Mouse (Mus musculus) brain, adult 2 months (tissue): ENCODE data around the gene Yaf2.

Source experiments
- DNase-seq: peaks from one replicate; pipeline ENCODE4 v3.0.0; 2011; ENCODE audit warnings: low read depth, low spot score

Gene Yaf2

DNA sequence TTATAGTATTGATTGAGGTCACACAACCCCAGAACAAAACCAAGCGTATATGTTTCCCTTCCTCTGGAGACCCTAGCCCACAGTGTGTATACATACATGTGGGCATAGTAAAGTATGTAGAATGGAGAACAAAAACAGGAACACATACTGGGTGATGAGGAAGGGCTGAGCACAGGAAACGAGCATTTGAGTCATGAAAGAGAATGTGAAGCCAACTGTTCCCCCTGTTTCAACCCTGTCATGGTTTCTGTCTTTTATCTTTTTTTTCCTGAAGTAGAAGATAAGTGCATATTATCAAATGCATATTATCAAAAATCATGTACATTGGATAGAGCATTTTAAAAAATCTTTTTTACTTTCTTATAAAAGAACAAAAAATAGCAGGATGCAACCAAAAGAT is 49.1 kb downstream of the Yaf2 start:
- DNase-seq: no peak

DNA sequence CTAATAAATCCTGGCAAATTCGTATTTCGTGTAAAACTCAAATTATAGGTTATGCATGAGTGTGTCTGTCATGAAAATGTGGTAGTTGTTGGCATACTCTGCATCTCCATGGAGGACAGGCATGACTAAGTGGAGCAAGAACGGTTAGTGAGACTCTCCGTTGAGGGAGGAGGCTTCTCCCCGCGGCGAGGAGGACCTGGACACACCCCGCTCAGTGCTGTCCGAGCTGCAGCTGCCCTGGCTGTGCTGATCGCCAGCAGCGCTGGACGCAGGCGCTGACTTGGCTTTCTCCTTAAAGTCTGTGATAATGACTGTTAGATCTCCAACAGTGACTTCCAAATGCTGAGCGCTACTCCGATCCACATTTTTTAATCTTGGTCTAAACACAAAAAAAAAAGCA is 51.5 kb downstream of the Yaf2 start:
- no peak for DNase-seq

DNA sequence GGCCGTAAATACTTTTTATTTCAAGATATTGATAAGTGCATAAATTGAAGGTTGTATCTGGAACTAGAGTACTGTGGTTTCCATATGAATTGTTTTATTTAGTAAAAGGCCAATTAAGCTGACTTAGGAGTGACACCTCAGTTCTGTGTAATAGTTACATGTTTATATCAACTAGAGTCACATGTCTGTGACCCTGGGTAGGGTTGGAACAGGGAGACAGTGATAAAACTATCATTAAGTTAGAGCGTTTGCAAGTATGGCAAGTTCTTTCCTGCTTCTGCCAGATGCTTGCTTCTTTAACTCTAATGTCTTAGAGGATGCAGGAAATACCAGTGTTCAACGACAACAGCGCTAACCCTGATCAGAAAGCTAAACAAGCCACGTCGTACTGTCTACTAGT is 52.4 kb downstream of the Yaf2 start:
- DNase-seq: no peak

DNA sequence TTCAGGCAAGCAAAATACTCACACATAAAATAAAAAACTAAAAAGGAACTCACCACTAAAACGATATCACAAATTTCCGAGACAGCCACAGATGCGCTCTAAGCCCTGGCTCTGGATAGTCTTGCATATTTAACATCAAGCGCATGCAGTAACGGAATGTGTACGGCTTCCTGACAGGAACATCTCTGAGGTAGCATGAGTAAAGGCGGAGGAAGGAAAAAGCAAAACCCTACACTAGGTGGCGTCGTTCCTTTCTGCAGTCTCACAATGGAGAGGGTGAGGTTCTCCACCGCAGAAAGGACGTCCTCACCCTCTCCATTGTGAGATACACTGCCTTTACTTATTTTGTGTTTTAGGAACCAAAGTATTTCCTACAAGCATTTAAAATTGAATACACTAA is 53.4 kb downstream of the Yaf2 start:
- DNase-seq: peak; percentile 43

DNA sequence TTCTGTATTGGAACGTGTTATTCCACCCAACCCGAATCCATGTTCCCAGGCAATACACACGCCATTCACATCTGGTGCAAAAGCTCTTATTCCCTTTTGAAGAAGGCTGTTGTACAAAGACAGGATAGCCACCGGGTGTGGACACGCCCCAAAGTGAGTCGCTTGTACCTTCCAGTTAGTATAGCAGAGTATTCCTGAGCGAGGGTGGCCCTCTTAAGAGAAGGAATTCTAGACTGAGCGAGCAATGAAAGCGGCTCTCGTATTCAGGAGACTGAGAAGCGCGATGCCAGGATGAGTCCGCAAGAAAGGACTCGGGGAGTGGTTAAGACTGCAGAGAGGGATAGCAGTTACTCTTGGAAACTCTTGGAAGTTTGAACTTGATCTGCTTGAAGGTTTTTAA is 60.5 kb downstream of the Yaf2 start:
- peak; percentile 46 for DNase-seq

DNA sequence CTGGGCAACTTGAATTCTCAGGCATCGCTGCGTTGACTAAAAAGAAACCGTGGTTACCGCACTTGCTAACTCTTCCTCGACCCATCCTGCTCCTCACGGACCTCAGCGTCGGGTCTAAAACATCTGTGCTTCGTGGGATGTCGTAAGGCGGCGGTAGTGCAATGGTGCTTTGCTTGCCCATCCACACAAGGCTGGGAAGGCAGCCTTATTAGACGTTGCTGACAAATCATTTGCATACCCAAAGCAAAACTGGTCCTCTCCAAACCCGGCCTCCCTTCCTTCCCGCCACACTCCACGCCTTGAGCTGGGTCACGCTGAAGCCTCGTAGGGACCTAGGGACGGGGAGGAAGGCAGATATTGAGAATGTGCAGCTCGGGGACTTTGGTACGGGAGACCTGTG is 61.1 kb downstream of the Yaf2 start:
- no peak for DNase-seq

DNA sequence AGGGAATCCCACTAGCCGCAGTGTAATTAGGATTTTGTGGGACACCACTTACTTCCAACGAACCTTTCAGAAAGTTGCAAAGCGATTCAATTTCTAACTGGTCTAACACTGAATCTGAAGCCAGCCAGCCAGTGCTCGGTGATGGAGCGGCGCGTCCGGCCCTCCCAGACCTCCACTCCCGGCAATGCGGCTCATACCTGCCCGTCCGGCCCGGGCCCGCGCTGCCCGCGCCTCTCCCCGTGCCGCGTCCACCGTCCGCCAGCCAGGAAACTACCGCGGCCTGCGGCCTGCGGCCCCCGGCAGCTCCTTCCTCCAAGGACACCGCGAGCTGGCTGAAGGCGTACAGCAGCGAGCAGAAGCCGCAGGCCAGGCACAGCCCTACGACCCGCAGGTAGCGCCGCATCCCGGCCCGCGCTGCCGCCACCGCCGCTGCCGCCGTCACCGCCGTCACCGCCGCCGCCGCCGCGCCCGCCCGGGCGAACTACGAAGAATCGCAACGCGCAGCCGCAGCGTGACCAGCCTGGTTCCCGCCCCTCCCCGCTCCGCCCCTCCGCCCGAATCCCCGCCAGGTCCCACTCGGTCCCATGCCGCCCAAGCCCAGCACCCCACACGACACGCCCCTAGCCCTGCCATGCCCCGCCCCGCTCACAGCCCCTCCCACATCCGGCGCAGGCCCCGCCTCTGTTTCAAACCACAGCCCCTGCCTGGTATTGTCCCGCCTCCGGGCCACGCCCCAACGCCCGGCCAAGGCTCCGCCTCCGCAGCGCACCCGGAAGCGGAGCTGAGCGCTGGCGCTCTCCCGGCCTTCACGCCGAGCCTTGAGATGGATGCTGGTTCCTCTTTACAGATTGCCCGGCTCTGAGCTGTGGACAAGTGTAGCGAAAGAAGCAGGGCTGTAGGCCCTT is 61.8 kb downstream of the Yaf2 start, which contains the start of gene Gxylt1:
TSS of gene Gxylt1 (minus strand) at position 501 of the 905 bp plus-strand sequence.
- DNase-seq: peak; percentile 99

DNA sequence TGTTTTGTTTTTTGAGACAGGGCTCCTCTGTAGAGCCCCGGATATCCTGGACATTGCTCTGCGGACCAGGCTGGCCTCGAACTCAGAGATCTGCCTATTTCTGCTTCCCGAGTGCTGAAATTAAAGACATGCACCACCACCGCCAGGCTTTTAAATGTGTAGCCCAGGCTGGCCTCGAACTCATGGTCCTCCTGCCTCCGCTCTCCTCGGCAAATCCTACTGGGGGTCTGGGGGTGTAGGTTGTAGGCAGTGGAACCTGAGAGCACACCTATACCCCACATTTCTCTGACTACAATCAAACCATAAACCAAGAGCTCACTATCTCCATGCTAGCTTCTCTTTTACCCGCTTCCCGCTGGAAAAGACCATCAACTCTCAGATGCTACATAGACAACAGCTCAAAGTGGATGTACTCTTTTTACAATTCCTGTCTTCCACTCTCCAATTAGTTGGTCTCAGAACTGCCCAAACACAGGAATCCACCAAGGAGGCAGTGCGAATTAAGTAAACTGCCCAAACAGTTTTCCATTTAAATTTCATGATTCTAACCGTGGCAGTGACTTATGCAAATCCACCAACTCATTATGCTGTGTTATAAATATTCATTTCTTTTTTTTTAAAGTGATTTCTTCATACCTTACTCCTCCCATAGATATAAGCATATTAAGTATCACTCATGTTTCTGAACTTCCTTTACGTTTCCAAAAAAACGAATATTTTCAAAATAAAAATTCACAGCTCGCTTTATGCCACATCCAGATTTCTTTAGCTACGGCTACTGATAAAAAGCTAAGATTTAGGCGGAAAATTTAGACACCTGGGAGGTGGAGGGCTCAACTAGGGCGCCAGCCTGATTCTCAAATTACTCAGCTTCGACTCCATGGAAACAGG is 62.7 kb downstream of the Yaf2 start:
- DNase-seq: no peak

DNA sequence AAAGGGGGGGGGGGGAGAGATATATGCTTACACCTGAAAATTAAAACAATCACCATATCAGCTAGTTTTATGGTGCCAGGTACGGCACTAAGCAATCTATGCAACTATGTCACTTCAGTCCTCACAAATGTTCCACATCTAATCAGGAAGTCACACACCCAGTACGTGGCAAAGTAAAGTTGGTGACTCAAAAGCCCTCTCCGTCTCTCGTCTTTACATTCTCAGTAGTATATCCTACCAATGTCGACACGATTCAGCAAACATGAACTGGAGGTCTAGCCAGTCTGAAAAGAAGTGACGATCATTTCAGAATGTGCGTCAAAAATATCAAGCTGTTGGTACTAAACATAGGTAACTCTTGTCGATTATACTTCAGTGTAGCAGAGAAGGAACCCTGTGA is 63.8 kb downstream of the Yaf2 start:
- DNase-seq: no peak

DNA sequence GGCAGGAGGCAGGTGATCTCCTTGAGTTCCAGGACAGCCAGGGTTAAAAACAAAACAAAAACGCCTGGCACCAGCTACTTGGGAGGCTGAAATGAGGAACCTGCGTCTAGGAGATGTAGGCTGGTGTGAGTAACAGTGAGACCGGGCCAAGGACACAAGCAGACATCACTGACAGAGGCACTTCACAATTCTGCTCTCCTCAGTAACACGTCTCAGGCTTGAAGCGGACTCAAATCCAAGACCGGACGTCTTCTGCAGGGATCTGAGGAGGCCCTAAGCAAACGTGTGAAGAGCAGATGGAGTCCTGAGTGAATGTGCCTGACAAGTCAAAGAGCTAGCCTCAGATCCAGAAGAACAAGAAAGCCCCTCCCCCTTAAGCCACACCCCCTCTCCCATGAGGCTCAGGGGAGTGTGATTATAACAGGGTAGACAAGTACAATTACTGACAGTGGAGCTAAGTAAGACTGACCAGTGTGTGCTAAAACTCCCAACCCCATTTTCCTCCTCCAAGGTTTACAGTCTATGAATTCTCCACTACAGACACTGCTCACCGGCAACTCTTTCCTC is 66.4 kb downstream of the Yaf2 start:
- no peak for DNase-seq

DNA sequence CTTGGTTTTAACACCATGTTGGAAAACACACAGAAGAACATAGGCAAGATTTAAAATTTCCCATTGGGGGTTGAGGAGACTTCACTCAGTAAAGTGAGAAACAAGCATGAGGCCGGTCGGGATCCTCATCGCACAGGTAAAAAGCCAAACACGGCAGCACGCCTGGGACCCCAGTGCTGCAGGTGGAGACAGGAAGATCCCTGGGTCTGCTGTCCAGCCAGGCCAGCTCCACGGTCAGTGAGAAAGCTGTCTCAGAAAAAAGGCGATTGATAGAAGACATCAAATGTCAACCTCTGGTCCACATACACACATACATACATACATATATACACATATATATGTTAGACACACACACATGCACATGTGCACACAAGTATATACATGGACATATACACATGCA is 67.2 kb downstream of the Yaf2 start:
- DNase-seq: no peak

DNA sequence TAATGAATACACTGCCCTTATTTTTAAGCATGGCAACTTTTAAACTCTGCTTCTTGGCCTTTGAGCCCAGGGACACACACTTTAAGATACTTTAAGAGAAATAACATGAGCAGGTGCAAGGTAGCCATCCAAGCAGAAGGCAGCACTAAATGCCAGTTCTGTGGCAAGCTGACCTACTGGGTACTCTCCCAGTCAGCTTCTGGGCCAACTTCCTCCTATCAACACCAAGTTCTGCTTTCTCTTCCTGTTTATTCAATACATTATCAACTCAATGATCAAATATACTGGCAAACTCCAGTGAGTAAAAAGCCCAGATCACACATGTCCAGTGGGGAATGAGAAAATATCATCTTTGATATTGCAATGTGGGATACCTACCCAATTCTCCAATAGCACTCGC is 68.7 kb downstream of the Yaf2 start:
- no peak for DNase-seq

DNA sequence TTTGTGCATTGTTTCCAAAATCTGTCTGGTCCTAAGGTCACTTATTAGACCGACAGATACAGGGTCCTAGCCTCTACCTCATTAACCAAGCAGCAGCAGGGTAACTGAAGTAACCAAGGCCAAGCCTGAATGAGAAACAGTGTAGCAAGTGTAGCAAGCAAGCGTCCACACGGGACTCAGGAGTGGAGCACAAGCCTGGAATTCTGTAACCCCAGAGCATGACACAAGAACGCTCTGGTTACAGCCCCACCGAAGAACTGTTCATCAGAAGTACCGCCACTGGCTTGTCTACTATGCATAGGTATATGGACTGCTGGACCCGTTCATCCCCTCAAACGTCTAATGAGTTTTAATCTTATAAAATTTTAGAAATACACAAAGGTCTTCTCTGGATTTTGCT is 69.3 kb downstream of the Yaf2 start:
- DNase-seq: no peak

DNA sequence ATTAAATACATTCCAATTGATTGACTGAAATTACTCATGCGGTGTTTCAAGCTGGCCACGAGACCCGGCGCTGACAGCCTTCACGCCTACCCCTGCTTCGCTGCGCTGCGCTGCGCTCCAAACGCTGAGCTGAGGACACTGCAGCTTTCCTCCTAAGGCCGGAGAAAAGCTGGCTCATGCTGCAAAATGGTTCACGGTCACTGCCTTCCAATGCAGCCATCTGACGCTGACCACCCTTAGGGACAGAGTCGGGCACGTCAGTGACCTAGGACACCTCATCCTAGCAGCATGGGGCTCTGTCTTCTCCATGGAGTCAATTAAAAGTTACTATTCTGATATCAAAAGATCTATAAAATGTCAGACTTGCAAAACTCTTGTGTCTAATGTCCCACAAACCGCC is 70.4 kb downstream of the Yaf2 start:
- peak; percentile 36 for DNase-seq

DNA sequence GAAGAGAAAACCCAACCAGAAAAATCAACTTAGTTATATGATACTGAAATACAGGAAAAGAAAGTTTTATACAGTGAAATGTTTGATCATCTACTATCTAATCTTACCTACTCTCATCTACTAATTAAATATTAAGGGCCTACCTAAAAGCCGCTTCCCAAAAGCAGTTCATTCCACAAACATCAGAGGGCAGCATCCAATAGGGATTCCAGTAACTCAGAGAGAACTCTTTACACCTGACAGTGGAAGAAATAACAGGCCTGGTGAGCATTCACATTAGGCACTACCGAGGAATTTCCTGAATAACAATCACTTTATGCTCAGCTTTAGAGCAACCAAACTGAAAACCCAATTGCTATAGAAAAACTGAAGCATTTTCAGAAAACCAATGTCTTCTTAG is 71.0 kb downstream of the Yaf2 start:
- peak; percentile 81 for DNase-seq

DNA sequence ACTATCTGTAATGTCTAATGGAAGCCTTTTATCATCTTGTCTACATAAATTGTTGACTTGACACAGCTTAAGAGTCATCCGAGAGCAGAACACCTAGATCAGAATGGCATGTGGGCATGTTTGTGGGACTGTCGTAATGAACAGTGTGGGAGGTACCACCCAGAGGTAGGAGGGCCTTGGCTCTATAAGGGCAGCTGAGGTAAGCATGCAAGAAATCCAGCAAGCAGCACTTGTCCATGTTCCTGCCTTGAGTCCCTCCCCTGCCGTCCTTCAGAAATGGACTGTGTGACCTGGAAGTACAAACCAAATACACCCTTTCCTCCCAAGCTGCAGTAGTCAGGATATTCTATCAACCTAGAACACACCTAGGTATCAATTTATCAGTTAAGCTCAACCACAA is 71.5 kb downstream of the Yaf2 start:
- DNase-seq: no peak

DNA sequence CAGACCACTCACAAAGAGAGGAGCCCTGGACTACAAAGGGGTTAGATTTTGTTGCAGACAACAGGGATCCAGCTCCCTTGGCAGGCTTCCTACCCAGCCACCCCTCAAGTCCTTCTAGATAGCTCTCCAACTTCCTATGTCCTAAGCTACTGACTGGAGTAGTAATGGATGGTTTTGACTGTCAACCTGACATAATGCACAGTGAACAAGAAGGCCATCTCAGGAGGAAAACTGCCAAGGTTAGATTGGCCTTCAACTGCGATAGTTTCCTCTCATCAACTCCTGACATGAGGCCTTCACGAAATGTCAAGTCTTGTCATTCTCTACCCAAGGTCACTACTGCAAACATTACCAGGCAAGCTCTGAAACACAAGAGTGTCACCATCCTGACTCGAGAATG is 72.5 kb downstream of the Yaf2 start:
- no peak for DNase-seq

DNA sequence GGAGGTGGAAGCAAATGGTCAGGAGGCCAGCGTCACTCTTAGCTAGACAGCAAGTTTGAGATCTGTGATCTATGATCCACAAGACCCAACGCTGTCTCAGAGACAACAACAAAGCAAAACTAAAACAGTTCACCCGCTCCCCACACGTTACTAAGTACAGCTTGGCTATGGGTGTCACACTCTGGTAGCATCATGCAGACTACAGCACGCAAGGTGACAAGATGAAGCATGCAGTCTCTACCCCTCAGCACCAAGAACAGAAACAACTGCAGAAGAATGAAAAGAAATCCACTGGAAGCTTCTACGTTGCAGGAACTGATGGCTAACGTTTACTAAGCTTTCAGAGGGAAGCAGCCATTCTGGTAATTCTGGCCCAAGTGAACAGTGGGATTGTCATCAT is 73.2 kb downstream of the Yaf2 start:
- DNase-seq: no peak

DNA sequence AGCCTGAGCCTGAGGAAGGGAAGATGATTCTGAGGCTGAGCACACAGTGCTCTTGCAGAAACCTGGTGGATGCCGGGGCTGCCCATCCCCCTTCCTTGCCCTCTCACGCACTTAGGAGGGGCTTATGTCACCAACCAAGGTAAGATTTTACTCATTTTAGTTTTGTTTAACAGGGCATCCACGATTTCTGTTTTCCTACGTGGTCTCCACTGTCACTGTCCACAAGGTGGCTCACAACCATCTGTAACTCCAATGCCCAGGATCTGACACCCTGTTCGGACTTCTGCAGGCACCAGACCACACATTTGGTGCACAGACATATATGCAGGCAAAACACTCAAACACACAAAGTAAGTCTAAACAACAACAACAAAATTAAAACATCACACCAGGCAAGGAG is 73.9 kb downstream of the Yaf2 start:
- DNase-seq: peak; percentile 43

DNA sequence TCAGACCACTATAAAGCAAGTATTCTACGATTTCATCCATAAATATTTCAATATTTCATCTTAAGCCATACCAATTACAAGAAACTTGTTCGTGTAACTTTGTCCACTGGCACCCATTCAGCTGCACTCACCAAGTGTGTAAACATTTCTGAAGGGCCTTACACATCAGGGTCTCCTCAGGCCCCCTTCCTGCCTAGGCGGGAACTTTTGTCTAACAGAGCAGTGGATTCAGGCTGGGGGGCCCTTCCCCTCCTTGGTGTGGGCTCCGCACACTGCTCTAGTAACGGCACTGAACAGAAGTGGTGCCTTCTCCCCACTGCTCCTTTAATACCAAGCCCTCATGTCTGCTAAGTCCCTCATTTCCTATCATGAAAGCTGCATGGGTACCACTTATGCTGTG is 74.5 kb downstream of the Yaf2 start:
- DNase-seq: no peak

DNA sequence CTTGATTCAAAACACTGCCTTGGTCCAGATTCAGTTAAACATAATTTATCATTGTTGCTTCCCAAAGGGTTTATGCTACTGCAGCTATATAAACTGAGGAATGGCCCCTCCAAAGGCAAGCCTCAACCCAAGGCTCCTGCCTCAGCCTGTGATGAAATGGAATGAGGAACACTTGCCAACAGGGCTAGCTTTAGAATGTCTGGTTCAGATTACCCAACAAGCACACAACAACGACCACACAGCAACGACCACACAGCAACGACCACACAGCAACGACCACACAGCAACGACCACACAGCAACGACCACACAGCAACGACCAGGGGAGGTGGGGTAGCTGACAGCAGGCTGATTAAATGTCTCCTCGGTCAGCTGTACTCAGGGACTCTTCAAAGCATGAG is 76.8 kb downstream of the Yaf2 start:
- no peak for DNase-seq

DNA sequence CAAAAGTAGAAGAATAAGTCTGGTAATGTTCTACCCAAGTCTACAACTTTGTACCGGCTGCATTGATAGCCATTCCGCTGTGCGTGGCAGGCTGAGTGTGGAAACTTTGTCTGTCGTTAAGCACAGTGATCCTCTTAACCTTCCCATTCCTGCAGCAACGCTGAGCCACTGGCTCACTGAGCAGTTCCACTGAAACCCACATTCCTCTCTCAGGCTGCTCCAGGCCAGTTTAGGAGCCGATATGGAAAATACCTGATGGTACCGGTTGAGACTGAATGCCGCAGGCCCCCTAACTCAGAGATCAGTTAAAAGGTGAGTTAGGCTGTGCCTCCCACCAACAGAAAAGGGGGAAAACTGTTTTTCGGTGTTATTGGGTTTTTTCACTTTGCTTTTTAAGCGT is 81.4 kb downstream of the Yaf2 start:
- no peak for DNase-seq
